In the genomic region with DNA sequence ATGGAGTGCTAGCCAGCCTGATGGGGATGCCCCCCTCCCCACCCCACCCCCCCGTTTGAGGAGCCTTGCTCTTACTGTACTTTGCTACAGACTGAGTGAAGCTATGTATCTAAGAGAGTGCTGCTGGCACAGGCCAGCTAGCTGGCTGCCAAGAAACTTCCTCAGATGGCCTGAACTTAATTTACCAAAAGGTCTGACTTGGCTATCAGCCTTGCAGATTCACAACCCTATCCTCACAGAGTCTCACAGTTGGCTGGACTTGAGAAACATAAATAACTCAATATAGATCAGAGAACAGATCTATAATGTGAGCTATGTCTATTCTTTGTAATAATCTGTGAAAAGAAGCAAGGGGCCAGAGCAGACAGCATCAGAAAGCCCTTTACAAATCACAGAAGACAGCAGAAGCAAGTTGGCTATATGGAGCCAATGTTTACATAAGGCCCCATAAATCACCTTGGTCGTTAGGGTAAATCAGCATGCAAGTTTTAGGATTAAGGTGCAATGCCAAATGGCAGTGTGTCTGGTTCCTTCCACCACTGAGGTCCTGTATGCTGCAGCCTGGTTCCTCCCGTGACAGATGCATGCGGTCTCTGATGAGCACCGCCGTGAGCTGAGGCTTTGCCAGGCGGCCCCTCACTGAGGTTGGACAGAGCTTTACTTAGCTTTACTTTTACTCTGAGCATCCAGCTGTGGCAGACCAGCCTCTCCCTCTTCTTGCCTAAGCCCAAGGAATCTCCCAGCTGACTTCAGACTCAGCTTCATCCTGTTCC, we compare ENCODE assay signal across 13 mouse cellular contexts. TPM values are rescaled to one million over a fixed set of nuclear protein-coding genes. Genes with fewer than 3 reads are reported as not detected.
DNase-seq lines count a peak whose midpoint lies in the region; ATAC-seq lines count a peak whose summit lies in the region.
"Had no signal": no experiment of that assay in that cellular context is flagged by ENCODE, and none has a peak within 500 bp of the region (broad histone marks: within the 10 kb centered on the region; RNA-seq: fewer than 3 reads in every experiment).

No protein-coding gene starts in this region.

- no peaks in the 10 kb centered on the region for H3K27me3 ChIP-seq in intestine, embryonic 16.5 days (replicated peaks; ENCODE audit: control insufficient read depth, insufficient read depth, low read length)
- no peaks in the 10 kb centered on the region for H3K27me3 ChIP-seq in stomach, embryonic 16.5 days (ENCODE audit: control insufficient read depth, insufficient read depth, low read length)
- H3K27me3 ChIP-seq: heart, embryonic 15.5 days; liver, embryonic 12.5 days had no signal

- peaks cover 9% of the 10 kb centered on the region for H3K4me1 ChIP-seq in intestine, embryonic 16.5 days (ENCODE audit: control insufficient read depth, insufficient read depth, low read length)
- peaks cover 13% of the 10 kb centered on the region for H3K4me1 ChIP-seq in stomach, embryonic 16.5 days (ENCODE audit: control insufficient read depth, insufficient read depth, low read length)

- H3K27ac ChIP-seq in intestine, embryonic 16.5 days (ENCODE audit: low read length): no peak overlapping the region; the same call in 1 of the 2 replicates
- H3K27ac ChIP-seq in stomach, embryonic 16.5 days (ENCODE audit: low read length): peak overlapping the region; percentile 60
- H3K27ac ChIP-seq: heart, embryonic 15.5 days; liver, embryonic 12.5 days had no signal

- H3K9ac ChIP-seq in intestine, embryonic 16.5 days (ENCODE audit: low read depth, low read length): no peak overlapping the region
- no peak overlapping the region for H3K9ac ChIP-seq in stomach, embryonic 16.5 days (ENCODE audit: low read length)
- H3K9ac ChIP-seq: heart, embryonic 15.5 days; liver, embryonic 12.5 days had no signal

- H3K9me3 ChIP-seq in intestine, embryonic 16.5 days (ENCODE audit: control insufficient read depth, low read length): no peaks in the 10 kb centered on the region
- H3K9me3 ChIP-seq in stomach, embryonic 16.5 days (replicated peaks; ENCODE audit: control insufficient read depth, low read length): no peaks in the 10 kb centered on the region
- H3K9me3 ChIP-seq: heart, embryonic 15.5 days; liver, embryonic 12.5 days had no signal

- no peak overlapping the region for H3K4me2 ChIP-seq in intestine, embryonic 16.5 days (ENCODE audit: low read depth, low read length)
- H3K4me2 ChIP-seq in stomach, embryonic 16.5 days (ENCODE audit: low read depth, low read length): 0 out of 2 replicates have a peak overlapping the region, but pooled peaks have one; percentile 2
- H3K4me2 ChIP-seq: heart, embryonic 15.5 days; liver, embryonic 12.5 days had no signal

- ATAC-seq in intestine, embryonic 16.5 days: peak; percentile 42
- peak; percentile 77 for ATAC-seq in stomach, embryonic 16.5 days (ENCODE audit: insufficient read depth, low FRiP score)
- ATAC-seq: liver, embryonic 12.5 days had no signal

- no peak overlapping the region for H3K4me3 ChIP-seq in intestine, embryonic 16.5 days (ENCODE audit: low read length)
- H3K4me3 ChIP-seq in stomach, embryonic 16.5 days (replicated peaks; ENCODE audit: low read length): no peak overlapping the region
- H3K4me3 ChIP-seq: heart, embryonic 15.5 days; liver, embryonic 12.5 days had no signal

- WGBS in intestine, embryonic 16.5 days: 25% methylated on average over 7 of the region's 7 CpGs
- WGBS in stomach, embryonic 16.5 days: 32% methylated on average over 7 of the region's 7 CpGs

- no peaks in the 10 kb centered on the region for H3K36me3 ChIP-seq in intestine, embryonic 16.5 days (ENCODE audit: control insufficient read depth, insufficient read depth, low read length)
- no peaks in the 10 kb centered on the region for H3K36me3 ChIP-seq in stomach, embryonic 16.5 days (ENCODE audit: control insufficient read depth, insufficient read depth, low read length)
- H3K36me3 ChIP-seq: heart, embryonic 15.5 days; liver, embryonic 12.5 days had no signal

- peak; percentile 23 for DNase-seq in kidney, adult 11 months
- DNase-seq in kidney, postnatal 10 days: no peak
- DNase-seq in lung, postnatal 10 days: peak; percentile 24
- no peak for DNase-seq in lung, postnatal 25 days (ENCODE audit: low spot score)
- no peak for DNase-seq in adrenal gland, adult 18-20 months (ENCODE audit: low spot score in 2 of 2)
- no peak for DNase-seq in cerebellum, postnatal 25 days
- DNase-seq: cerebellum, adult 8-10 months; embryo, embryonic 11 days; thymus, postnatal 14 days had no signal

RNA-seq across cellular contexts. Expression of gene Zbtb40, which starts 15.3 kb away (rescaled TPM):
- 3.0 and 3.1 TPM in 2 replicates for polyA plus RNA-seq in intestine, embryonic 16.5 days (2015; fragmentation: Nextera tagmentation; extraction: Ambion mirVana)
- polyA plus RNA-seq in stomach, embryonic 16.5 days (2015; fragmentation: Nextera tagmentation; extraction: Ambion mirVana): 3.5 and 4.2 TPM in 2 replicates
- 10 to 100 TPM; 14.6 to 15.2 TPM for total RNA-seq in adrenal gland, adult 18-20 months (2021)

Comparison
In these comparisons a context has a peak if more than half of its experiments do, and no peak if none do; other contexts are left out.
1. DNase-seq: peak in kidney, adult 11 months (single experiment) and lung, postnatal 10 days (single experiment); none in kidney, postnatal 10 days (single experiment), lung, postnatal 25 days (single experiment), adrenal gland, adult 18-20 months (0 of 2) and cerebellum, postnatal 25 days (0 of 2).